Mouse (Mus musculus) regulatory T cell (primary cell): Measurements from ENCODE around the gene Ism2.

Experiments used
- in situ Hi-C: fragments of 300-600 bp; cut with MboI, MseI; formaldehyde crosslinking; loops from one replicate; pipeline ENCODE4 v1.15.1; 2025; ENCODE audit warnings: high pct_unique_total_duplicates

Gene Ism2

DNA sequence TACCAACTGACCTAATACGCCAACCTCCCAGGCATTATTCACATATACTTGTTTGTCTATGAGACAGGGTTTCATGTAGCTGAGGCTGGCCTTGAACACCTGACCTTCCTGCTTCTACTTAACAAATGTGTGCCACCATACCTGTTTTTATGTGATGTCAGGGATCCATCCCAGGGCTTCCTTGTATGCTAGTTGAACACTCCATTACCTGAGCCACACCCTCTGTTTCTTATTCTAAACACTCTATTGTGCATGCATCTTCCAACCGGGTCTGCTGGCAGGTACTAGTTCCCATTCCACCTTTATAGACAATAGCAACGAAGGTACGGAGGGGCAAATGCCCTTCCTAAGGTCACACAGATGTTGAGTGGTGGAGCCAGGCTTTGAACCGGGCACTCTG lies 10.4 kb downstream of the Ism2 start:
- in situ Hi-C loops: loop anchor here (25.0 kb wide), 1 partner anchor 1777 kb away; no protein-coding TSS in a partner anchor

DNA sequence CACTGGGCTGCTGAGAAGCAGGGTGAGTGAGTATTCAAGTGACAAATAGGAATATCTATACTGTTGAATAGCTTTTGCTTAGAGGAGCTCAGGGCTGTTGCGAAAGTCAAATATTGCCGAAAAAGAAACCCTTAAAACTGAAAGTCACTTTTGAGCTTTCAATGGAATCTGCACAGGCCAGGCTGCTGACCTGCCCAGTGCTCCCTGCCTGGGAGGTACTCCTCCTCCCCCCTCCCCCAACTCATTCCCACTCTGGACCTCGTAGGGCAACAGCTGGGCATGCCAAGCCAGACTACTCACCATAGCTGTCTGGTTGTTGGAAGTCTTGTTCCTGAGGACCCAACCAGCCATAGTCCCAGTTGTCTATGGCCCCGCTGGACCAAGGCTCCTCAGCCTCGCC lies 14.8 kb downstream of the Ism2 start:
- in situ Hi-C loops: loop anchor here (25.0 kb wide), 1 partner anchor 1772 kb away; no protein-coding TSS in a partner anchor

DNA sequence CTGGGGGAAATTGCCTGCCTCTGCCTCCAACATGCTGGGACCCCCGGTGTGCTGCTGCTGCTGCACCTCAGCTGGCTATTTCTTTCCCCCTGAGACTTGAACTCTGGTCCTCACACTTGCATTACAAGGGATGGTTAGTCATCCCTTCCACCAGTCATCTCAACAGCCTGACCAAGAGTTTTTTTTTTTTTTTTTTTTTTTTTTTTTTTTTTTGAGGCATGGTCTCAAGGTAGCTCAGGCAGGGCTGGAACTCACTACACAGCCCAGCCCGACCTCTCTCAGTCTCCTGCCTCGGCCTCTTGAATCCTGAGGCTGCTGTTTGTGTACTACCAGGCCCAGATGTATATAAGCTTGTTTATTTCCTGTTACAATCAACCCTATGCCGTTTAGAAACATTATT lies 15.2 kb downstream of the Ism2 start:
- in situ Hi-C loops: loop anchor here (25.0 kb wide), 1 partner anchor 1772 kb away; no protein-coding TSS in a partner anchor

DNA sequence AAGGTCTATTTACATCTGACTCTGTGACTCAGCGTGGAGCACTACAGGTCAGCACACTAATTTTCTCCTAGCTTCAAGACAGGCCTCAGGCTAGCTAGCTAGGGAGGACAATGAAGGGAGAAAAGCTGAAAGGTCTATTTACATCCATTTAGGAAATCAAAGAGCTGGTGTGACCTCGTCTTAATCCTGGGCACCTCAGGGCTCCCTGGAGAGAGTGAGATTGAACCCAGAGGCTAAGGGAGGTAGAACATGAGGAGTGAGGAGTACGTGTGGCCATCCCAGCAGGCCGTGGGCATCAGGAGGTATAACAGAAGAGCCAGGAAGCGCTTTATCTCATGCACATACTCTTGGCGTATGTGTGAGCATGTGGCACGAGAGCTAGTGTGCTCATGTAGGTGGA lies 15.8 kb downstream of the Ism2 start:
- in situ Hi-C loops: loop anchor here (25.0 kb wide), 1 partner anchor 1771 kb away; no protein-coding TSS in a partner anchor

DNA sequence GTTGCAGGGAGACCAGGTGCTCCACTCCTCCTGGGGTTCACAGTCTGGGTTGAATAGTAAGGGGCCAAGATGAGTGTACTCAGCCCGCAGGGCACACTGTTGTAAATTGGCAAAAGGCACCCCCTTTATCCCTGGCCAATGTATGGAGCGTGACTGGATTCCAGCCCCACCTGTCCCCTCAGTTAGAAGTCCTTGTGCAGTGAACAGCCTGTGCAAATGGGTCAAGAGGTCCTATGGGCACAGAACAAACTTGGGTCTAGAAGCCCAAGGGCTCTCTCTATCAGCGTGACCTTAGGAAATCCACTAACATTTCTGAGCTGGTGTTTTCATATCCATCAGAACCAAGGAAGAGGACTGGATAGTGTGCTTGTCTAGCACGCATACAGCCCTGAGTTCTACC lies 16.8 kb downstream of the Ism2 start:
- in situ Hi-C loops: loop anchor here (25.0 kb wide), 1 partner anchor 1770 kb away; no protein-coding TSS in a partner anchor

DNA sequence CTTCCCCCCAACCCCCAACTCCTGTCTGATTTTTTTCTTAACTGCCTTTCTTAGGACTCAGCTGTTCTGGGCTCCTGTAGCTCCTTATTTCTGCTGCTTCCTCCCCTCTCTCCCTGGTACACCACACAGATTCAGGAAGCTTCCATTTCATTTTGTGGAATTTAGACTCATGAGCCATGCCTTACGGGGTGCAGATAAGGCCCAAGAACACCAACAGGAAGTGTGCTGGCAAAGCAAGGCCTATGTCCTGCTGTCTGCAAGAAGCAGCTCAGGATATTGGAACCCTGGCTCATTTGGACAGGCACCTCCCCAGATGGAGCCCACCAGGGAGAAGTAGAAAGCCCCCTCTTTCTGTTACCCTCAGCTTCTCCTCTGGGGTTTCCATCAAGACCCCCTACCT lies 17.7 kb downstream of the Ism2 start:
- in situ Hi-C loops: loop anchor here (25.0 kb wide), 1 partner anchor 1769 kb away; no protein-coding TSS in a partner anchor

DNA sequence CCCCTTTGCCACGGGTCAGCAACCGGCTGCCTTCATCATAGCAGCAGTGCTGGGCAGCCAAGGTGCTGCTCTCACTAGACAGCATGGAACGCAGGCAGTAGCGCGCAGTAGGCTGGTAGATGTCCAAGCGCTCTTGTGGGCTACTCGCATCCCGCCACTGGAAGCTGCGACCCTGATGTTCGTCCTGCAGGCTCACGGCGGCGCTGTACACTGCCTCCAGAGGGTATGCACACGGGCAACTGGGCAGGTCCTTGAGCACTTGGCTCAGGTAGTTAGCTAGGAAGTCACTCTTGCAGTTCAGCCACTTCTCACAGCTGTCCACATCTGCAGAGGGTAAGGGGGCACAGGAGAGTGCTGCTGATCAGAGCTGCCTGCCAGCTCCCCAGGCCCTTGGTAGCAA lies 19.6 kb downstream of the Ism2 start:
- in situ Hi-C loops: loop anchor here (25.0 kb wide), 1 partner anchor 1768 kb away; no protein-coding TSS in a partner anchor

DNA sequence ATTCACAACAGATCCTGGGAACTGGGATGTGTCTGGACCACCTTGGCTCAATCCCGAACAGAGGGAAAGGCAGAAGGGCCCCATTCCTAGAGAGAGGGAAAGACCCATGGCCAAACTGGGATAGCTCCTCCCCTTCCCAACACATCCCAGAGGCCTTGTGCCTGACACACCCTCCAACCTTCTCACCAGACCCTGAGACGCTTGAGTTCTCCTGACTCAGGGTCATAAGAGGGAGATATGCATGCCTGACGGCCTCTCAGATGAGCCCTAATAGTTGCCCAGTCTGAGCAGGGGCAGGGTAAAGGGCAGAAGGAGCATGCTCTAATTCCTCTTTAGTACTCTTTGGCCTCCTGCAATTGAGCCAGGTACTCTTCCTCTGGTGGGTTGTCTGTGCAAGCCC lies 20.2 kb downstream of the Ism2 start:
- in situ Hi-C loops: loop anchor here (25.0 kb wide), 1 partner anchor 1767 kb away; no protein-coding TSS in a partner anchor

DNA sequence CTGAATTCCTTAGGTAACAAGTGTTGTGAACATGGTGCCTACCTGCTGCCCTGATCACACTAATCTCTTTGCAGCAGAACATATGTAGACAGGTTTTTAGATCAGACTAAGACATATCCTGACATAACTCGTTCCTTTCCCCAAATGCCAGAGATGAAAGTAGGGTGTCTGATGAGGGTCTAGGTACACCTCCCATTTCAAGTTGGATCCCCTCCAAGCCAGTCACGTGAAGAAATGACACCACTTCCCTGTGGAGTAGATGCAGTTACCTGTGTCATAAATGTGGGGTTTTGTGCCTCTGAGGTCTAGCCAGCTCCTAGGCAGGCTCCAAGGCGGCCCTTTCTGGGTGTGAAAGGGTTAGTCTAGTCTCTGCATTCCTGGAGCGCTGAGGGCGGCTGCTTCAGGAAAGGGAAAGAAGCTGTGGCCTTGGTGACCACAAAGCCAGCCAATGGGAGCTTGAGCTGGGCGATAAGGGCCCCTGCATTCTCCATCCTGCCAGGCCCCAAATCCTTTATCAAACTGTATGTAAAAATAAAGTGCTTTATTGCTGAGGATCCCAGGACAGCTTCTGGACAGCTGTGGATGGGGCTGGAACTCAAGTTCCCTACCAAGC lies 21.3 kb downstream of the Ism2 start:
- in situ Hi-C loops: loop anchor here (25.0 kb wide), 1 partner anchor 1766 kb away; no protein-coding TSS in a partner anchor

DNA sequence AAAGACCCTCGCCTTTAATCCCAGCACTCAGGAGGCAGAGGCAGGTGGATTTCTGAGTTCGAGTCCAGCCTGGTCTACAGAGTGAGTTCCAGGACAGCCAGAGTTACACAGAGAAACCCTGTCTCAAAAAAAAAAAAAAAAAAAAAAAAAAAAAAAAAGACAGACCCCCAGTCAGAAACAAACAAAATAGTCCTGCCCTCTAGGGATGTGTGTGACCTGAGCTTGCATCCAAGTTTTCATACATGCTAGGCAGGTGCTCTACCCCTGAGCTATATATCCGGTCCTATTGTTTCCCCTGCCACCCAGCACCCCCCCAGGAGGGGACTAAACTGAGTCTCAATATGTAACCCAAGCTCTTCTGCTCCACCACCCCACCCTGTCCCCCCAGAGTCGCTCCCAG lies 22.3 kb downstream of the Ism2 start:
- in situ Hi-C loops: loop anchor here (25.0 kb wide), 1 partner anchor 1765 kb away; no protein-coding TSS in a partner anchor

DNA sequence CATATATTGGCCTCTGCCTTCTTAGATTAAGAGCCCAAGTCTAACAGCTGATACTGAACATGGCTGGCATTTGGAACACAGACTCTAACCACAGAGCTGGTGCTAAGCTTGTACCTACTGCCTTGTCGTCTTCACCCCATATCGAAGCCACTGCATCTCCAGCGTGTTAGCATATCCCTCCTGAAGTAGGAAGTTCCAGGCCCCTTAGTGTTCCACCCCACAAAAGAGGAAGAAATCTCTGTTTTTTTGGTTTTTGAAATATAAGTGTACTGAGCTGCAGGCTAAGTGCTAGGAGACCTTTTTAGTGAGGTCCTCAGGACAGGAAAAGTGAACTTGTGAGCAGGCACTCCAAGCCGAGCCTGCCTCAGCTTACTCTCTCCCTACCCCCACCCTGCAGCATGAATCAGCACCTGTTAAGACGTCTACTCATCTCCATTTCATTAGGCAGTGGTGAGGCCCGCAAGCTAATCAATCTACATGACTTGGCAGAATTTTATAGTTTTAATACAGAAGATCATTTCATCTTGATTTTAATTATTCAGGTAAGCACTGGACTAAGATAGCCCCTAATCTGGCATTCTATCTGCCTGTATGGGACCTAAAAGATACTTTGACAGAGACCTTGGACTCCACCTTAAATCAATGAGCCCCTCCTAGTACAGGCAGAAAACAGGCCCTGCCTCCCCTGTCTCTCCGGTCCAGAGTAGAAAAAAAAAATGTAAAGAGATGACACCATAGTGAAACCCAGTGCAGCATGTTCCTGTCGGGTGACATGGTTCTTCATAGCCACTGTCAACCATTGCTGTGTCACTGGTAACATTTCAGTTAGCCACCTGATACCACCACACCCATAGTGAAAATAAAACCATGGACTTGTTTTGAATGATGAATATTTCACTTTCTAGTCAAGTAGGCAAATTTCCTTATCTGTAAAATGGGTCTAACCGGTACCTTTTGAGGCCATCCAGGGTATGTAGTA lies 24.4 kb downstream of the Ism2 start:
- in situ Hi-C loops: loop anchor here (25.0 kb wide), 2 partner anchors 1038 to 1763 kb away; partner anchors contain the start of gene Gpatch2l

DNA sequence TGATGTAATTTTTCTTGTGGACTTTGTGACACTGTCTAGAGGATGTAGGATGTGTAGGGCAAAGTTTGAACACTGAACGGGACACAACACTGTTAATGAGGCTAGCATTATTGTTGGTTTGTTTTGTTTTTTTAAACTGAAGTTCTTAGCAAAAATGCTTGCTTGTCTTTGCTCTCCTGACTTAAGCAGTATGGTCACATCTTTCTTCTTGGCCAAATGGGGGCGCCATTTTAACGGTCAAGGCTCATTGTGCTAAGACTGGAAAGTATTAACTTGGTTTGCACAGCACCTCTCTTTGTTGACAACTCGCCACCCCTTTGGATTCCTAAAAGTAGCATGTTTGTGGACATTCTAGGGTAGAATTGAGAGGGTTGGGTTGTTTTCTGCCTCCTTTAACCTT lies 31.8 kb downstream of the Ism2 start:
- in situ Hi-C loops: loop anchor here (5.0 to 25.0 kb wide), 3 partner anchors 120 to 1030 kb away; partner anchors contain the start of genes Gpatch2l, Gstz1 and Pomt2

DNA sequence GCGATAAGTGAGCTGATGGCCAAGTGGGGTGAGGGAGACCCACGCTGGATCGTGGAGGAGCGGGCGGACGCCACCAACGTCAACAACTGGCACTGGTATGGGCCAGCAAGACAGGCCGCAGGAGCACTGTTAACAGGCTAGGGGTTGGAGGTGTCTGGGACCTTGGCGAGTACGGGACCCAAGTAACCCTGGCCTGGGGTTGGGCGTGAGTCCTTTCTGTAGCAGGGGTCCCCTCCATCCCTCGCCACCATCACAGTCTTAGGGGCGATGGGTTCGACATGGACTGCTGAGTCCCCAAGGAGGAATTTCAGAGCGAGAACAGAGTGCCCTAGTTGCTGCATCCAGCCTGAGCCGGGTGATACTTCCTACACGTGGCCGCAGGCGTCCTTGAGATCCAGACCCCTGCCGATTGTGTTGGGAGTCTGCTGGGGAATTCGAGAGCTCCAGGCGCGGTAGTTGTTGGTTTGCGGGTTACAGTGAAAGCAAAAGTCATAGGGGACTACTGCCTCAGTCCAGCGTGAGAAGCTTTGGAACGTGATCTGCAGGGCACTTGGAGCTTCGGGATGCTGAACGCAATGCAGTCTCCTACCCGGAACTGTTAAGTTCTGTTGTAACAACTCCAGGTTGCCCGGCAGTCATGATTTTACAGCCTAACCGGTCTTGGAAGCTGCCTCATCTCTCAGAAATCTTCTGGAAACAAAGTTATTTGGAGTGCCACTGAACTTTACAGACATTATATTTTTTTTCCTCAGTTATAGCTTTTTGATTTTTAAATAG lies 32.5 kb downstream of the Ism2 start:
- in situ Hi-C loops: loop anchor here (5.0 to 25.0 kb wide), 3 partner anchors 120 to 1030 kb away; partner anchors contain the start of genes Gpatch2l, Gstz1 and Pomt2

DNA sequence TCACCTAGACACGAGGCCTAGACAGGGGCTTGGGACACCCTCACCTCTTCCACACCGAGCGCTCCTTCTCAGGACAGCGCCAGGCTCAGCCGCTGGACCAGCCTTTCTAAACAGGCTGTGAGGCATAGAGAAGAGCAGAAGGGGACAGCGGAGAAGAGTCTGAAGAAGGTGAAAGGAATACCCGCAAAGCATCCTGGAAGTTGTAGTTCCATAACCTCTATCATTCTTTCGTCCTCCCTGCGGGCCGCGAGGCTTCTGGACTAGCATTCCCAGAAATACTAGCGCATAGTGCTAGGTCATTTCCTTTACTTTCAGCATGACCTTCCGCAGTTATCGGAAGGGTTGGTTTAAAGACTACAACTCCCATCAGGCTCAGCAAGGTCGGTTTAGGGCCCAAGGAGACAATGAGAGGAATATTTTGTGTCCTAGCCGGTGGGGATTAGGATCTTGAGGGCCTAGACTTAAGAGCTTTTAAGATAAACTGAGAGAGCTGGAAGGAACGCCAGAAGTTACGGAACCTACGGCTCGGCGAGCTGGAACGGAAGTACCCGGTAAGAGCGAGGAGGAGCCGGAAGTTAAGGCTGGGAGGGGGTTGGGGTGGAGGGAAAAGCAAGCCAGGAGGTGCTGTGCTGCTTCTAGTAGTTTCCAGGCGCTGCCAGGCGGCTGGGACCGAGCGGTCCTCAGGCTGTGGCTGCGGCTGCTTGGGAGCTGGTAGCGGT lies 33.2 kb downstream of the Ism2 start, which contains the start of the genes Vipas39 and Ahsa1:
TSS of gene Vipas39 (minus strand) at position 149 of the 719 bp plus-strand sequence.
TSS of gene Ahsa1 (plus strand) at position 372 of the 719 bp plus-strand sequence.
- in situ Hi-C loops: loop anchor here (5.0 to 25.0 kb wide), 3 partner anchors 119 to 1029 kb away; partner anchors contain the start of genes Gpatch2l, Gstz1 and Pomt2

DNA sequence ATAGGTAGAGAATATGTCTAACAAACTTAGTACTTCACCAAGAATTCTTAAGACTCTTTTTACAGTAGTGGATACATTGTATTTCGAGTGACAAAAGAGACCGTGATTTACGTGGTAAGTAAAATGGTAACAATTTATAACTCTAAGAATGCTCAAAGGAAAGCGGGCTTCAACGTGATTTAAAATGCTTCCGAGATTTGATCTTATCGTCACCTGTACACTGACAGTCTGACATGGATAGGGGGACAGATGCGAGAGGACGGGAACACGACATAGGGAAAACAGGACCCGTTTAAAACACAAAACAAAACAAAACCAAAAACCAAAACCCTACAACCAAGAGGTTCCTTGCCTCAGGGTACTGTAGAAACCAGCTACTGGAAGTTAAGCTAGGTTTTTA lies 34.1 kb downstream of the Ism2 start:
- in situ Hi-C loops: loop anchor here (5.0 to 25.0 kb wide), 3 partner anchors 118 to 1028 kb away; partner anchors contain the start of genes Gpatch2l, Gstz1 and Pomt2

DNA sequence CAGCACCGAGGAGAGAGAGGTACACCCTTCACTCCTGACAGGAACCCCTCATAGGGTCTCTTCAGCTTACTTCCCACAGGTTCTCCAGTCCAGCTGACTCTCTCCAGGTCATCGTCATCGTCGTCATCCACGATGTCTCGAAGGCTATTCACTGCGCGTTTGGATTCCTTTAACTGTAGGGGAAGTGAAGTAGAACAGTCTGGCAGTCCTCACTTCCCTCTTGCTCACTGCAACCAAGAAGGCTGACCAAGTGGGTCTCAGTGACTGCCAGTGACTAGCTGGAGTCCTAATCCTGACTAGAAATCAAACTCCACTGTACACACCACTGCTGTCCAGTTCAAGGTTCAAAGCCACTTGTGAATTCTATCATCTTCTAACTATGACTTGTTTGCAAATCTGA lies 38.9 kb downstream of the Ism2 start:
- in situ Hi-C loops: loop anchor here (5.0 to 25.0 kb wide), 3 partner anchors 58 to 1023 kb away; partner anchors contain the start of genes Gpatch2l and Tmed8

DNA sequence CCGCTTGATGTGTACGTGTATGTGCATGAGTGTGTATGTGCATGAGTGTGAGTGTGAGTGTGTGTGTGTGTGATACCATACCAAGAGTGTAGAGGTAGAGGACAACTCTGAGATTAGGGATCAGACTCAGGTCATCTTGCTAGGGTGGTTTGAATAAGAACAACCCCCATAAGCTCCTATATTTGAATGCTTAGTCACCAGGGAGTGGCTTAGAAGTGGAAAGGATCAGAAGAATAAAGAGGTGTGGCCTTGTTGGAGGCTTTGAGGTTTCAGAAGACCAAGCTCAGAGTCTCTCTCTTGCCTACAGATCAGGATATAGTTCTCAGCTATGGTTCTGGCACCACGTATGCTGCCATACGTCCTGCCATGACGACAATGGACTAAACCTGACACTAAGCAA lies 42.9 kb downstream of the Ism2 start:
- in situ Hi-C loops: loop anchor here (25.0 kb wide), 1 partner anchor 1019 kb away; the partner anchor contains the start of gene Gpatch2l

DNA sequence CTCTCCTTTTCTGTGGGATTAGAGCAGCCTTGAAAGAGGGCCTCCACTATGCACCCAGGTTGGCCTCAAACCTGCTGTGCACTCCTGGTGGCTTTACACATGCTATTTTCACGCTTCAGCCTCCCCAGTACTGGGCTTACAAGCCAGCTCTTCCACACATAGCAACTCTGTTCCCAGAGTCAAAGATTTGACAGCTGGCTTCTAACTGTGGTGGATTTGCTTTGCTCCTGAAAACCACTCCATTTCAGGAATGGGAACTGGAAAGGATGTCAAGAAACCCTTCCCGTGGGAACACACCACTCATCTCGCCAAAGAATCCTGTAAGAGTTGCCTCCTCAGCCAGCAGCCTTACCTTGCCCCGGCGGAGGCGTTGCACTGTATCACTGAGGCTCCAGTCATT lies 45.6 kb downstream of the Ism2 start:
- in situ Hi-C loops: loop anchor here (25.0 kb wide), 1 partner anchor 1017 kb away; the partner anchor contains the start of gene Gpatch2l

DNA sequence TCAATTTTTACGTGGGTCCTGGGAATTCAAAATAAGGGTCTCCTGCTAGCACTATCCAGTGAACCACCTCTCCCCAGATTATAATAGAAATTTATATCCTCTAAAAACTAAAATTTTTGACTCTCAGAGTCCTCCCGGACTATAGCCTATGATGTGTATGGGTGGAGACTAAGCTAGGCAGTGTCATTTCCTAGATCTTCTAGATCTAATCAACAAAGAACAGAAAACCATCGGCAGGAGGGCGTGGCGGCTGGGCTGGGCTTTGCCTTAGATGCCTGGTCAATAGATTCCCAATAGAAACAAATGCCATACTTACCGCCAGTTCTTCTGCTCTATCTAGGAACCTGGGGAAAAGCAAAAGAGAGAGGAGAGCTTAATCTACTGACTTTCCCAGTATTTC lies 49.3 kb downstream of the Ism2 start:
- in situ Hi-C loops: loop anchor here (25.0 kb wide), 1 partner anchor 1013 kb away; the partner anchor contains the start of gene Gpatch2l

DNA sequence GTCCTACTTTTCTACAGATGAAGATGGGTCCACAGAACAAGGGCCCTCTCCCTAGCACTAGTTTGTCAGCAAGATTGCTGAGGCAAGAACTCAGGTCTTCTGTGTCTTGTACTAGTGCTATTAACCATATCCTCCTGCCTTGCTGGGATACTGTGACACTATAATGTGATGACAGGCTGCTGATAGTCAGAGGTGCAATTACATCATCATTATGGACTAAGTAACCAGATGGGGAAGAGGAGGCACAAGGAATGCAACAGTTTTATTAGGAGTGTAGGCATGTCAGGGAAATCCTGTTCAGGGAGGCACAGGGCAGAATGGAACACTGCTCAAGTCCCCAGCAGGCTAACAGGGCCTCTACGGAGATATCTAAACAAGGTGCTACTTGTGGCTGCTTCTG lies 60.9 kb downstream of the Ism2 start, which contains the start of gene Noxred1:
TSS of gene Noxred1 (minus strand) at position 101 of the 400 bp plus-strand sequence.
- in situ Hi-C loops: no loop called here
